Mouse (Mus musculus) granulocyte monocyte progenitor cell, adult 5-6 weeks (primary cell): ENCODE measurements at regions not wholly inside any gene's neighbourhood (a gene's known extent, or its start where the extent isn't known, plus 50 kb on each side); places are given as distances from the start of the nearest gene placed in this dataset.

Experiments used
- ATAC-seq: replicated peaks from 2 replicates; pipeline ENCODE4 v1.8.0; 2016; ENCODE audit warnings: mild to moderate bottlenecking, moderate TSS enrichment, inconsistent platforms; ENCODE audit not compliant: poor library complexity, severe bottlenecking

GRCm38 (mm10) chr1:33395733-33396132 lies 273.9 kb downstream of the Prim2 start:
- 0 out of 2 replicates have a peak, but pooled peaks have one; percentile 22 for ATAC-seq

GRCm38 (mm10) chr1:33394989-33395594 lies 274.5 kb downstream of the Prim2 start:
- no peak for ATAC-seq

GRCm38 (mm10) chr1:33370796-33371195 lies 298.8 kb downstream of the Prim2 start:
- no peak for ATAC-seq

GRCm38 (mm10) chr1:33362688-33363426 lies 306.7 kb downstream of the Prim2 start:
- no peak for ATAC-seq

- ATAC-seq = no peak
Observed at GRCm38 (mm10) chr1:33334061-33334460, 335.5 kb downstream of the Prim2 start.
